Mouse (Mus musculus): ENCODE results near the gene Pard3b.

Pard3b gene

GRCm38 (mm10) chr1:61638347-61639111, at the start of gene Pard3b:
Gene Pard3b, plus strand, starts transcription at chr1:61638824.
- DNase-seq = peak; percentile 27

GRCm38 (mm10) chr1:61616176-61616575, 22.4 kb upstream of the Pard3b start:
- no peak for DNase-seq

- no peak for DNase-seq
Observed at GRCm38 (mm10) chr1:61620651-61621050, 18.0 kb upstream of the Pard3b start.

- DNase-seq = no peak
Observed at GRCm38 (mm10) chr1:61629857-61630256, 8.8 kb upstream of the Pard3b start.

GRCm38 (mm10) chr1:61639114-61640093, 780 bp downstream of the Pard3b start:
- no peak for DNase-seq

GRCm38 (mm10) chr1:61641880-61642279, 3.3 kb downstream of the Pard3b start:
- DNase-seq = no peak

GRCm38 (mm10) chr1:61645062-61645461, 6.4 kb downstream of the Pard3b start:
- no peak for DNase-seq

- DNase-seq = no peak
Observed at GRCm38 (mm10) chr1:61649964-61650363, 11.3 kb downstream of the Pard3b start.

- DNase-seq = no peak
Observed at GRCm38 (mm10) chr1:61651454-61652271, 13.0 kb downstream of the Pard3b start.

GRCm38 (mm10) chr1:61657760-61658159, 19.1 kb downstream of the Pard3b start:
- no peak for DNase-seq

GRCm38 (mm10) chr1:61659931-61660330, 21.3 kb downstream of the Pard3b start:
- no peak for DNase-seq

- no peak for DNase-seq
Observed at GRCm38 (mm10) chr1:61685221-61685814, 46.7 kb downstream of the Pard3b start.

- no peak for DNase-seq
Observed at GRCm38 (mm10) chr1:61685921-61686320, 47.3 kb downstream of the Pard3b start.

GRCm38 (mm10) chr1:61688301-61688700, 49.7 kb downstream of the Pard3b start:
- DNase-seq = no peak

- DNase-seq = no peak
Observed at GRCm38 (mm10) chr1:61698462-61699218, 60.0 kb downstream of the Pard3b start.

- no peak for DNase-seq
Observed at GRCm38 (mm10) chr1:61709812-61710211, 71.2 kb downstream of the Pard3b start.

GRCm38 (mm10) chr1:61711523-61711922, 72.9 kb downstream of the Pard3b start:
- no peak for DNase-seq

- DNase-seq = no peak
Observed at GRCm38 (mm10) chr1:61729654-61730053, 91.0 kb downstream of the Pard3b start.

- no peak for DNase-seq
Observed at GRCm38 (mm10) chr1:61736550-61736949, 97.9 kb downstream of the Pard3b start.

GRCm38 (mm10) chr1:61742831-61743230, 104.2 kb downstream of the Pard3b start:
- DNase-seq = no peak

- no peak for DNase-seq
Observed at GRCm38 (mm10) chr1:61747481-61747880, 108.9 kb downstream of the Pard3b start.

- DNase-seq = no peak
Observed at GRCm38 (mm10) chr1:61751008-61751407, 112.4 kb downstream of the Pard3b start.

Data from right cerebral cortex, postnatal 25 days (tissue).